Mouse (Mus musculus) hindbrain, embryonic 14.5 days (tissue): ENCODE measurements around the gene Gm42688. TPM values are rescaled to one million over a fixed set of nuclear protein-coding genes. Genes with fewer than 3 reads are reported as not detected.
"Not testable (repeated sequence)": the region's sequence is repeated elsewhere in the genome, so short reads cannot be mapped to it uniquely, and the experiment has no call there.

Source experiments
- ATAC-seq: fragments of 200-750 bp; cut with Nextera tagmentation; 2 replicates; pipeline ENCODE4 v1.8.0; 2017; ENCODE audit warnings: moderate number of reproducible peaks, mild to moderate bottlenecking, moderate TSS enrichment, moderate library complexity; ENCODE audit not compliant: low FRiP score
- DNase-seq: peaks from one replicate; pipeline ENCODE4 v3.0.0-alpha.2; 2015; ENCODE audit warnings: low spot score
- H3K27ac ChIP-seq: fragments of 300-500 bp; sonication (generic); 2 replicates; pipeline ENCODE4 v1.5.1; 2014; ENCODE audit warnings: mild to moderate bottlenecking, moderate library complexity
- H3K27me3 ChIP-seq: fragments of 300-500 bp; sonication (generic); 2 replicates; pipeline ENCODE4 v1.6.1; 2014; ENCODE audit warnings: mild to moderate bottlenecking, low read length, mixed read lengths; ENCODE audit not compliant: control insufficient read depth, insufficient read depth
- H3K36me3 ChIP-seq: fragments of 300-500 bp; sonication (generic); replicated peaks from 2 replicates; pipeline ENCODE4 v1.6.1; 2014; ENCODE audit not compliant: control insufficient read depth, insufficient read depth
- H3K4me1 ChIP-seq: fragments of 300-500 bp; sonication (generic); replicated peaks from 2 replicates; pipeline ENCODE4 v1.6.1; 2014; ENCODE audit warnings: antibody characterized with exemption, low read length, mixed read lengths; ENCODE audit not compliant: control insufficient read depth, insufficient read depth
- H3K4me2 ChIP-seq: fragments of 300-500 bp; sonication (generic); replicated peaks from 2 replicates; pipeline ENCODE4 v1.6.1; 2014; ENCODE audit warnings: mild to moderate bottlenecking, moderate library complexity
- H3K4me3 ChIP-seq: fragments of 300-500 bp; sonication (generic); replicated peaks from 2 replicates; pipeline ENCODE4 v1.5.1; 2014; ENCODE audit warnings: mild to moderate bottlenecking, low read length
- H3K9ac ChIP-seq: fragments of 300-500 bp; sonication (generic); 2 replicates; pipeline ENCODE4 v1.6.1; 2014
- H3K9me3 ChIP-seq: fragments of 300-500 bp; sonication (generic); 2 replicates; pipeline ENCODE4 v1.6.1; 2016; ENCODE audit warnings: low read length; ENCODE audit not compliant: control insufficient read depth
- WGBS: fragments of 180-500 bp; shearing (Covaris S2); extraction: QIAGEN DNeasy Blood & Tissue Kit; methylation state at CpG from one replicate; pipeline ENCODE4 v1.1.7; 2014; 5-methylcytosine and 5-hydroxymethylcytosine counted together
- microRNA counts: library from miRNA; unstranded; fragments of <30 nt; microRNA quantifications from one replicate; lab custom pipeline; 2016
- microRNA-seq: library from miRNA; unstranded; fragments of <30 nt; microRNA quantifications from one replicate; pipeline ENCODE4, GENCODE M21; 2016
- polyA plus RNA-seq: library from polyadenylated mRNA; unstranded; fragments of >200 nt; fragmentation: Nextera tagmentation; extraction: Ambion mirVana; gene quantifications from 2 replicates; pipeline ENCODE4 v1.2.1, GENCODE M21; 2014

Gm42688 gene
- polyA plus RNA-seq, 1 experiment from 2014 or later, result 4.9 TPM

GRCm38 (mm10) chr6:83156259-83156684 lies 54.9 kb downstream of the Gm42688 start, which contains the start of the genes Wdr54 and 1700003E16Rik:
TSS of gene Wdr54 (minus strand) at chr6:83156397.
TSS of gene 1700003E16Rik (plus strand) at chr6:83156404.
- H3K27ac ChIP-seq, result peak within 1 kb of the TSS; percentile 38; the same call in 1 of the 2 replicates
- H3K9ac ChIP-seq, result peak within 1 kb of the TSS; percentile 66
- WGBS, result under 1% methylated on average over 32 of the region's 32 CpGs
- DNase-seq (peak; percentile 84), ATAC-seq (peak; percentile 94)
- H3K9me3 ChIP-seq, result no peaks in the 10 kb centered on the region
- H3K4me1 ChIP-seq, result peaks cover 14% of the 10 kb centered on the region
- peak within 1 kb of the TSS; percentile 61 for H3K4me3 ChIP-seq
- H3K27me3 ChIP-seq, result peaks cover 15% of the 10 kb centered on the region
- H3K4me2 ChIP-seq, result peak within 1 kb of the TSS; percentile 86
- no peaks in the 10 kb centered on the region for H3K36me3 ChIP-seq

- not testable (repeated sequence) for H3K27ac ChIP-seq, H3K4me2 ChIP-seq, H3K36me3 ChIP-seq, H3K9ac ChIP-seq, H3K4me3 ChIP-seq, H3K9me3 ChIP-seq, ATAC-seq
- H3K4me1 ChIP-seq, result peaks cover 26% of the 10 kb centered on the region
- peak; percentile 68 for DNase-seq
- H3K27me3 ChIP-seq, result peaks cover 29% of the 10 kb centered on the region
- 26% methylated on average over 3 of the region's 3 CpGs for WGBS
Observed at GRCm38 (mm10) chr6:83159456-83159855, 58.0 kb downstream of the Gm42688 start.

MicroRNAs within 50 kb of the gene (microRNA counts, 519-probe panel; counts per million panel counts)
- not detected for microRNA mmu-miR-3470a+mmu-miR-3470b (lab: Ali Mortazavi, UCI)

Small RNAs within 50 kb of the gene (microRNA-seq; reads per million reads assigned to microRNA genes)
- gene Mir3470a, result not detected

Other genes with a start within 250 kb of the Gm42688 start
- gene Sema4f, start 161.8 kb upstream of the Gm42688 start, polyA plus RNA-seq, result 14.0 and 14.4 TPM in 2 replicates
- 0.16 TPM in 1 of 2 replicates, not detected in the other for gene M1ap, start 154.7 kb upstream of the Gm42688 start, polyA plus RNA-seq
- 1.2 and 2.2 TPM in 2 replicates for gene Dok1, start 68.1 kb upstream of the Gm42688 start, polyA plus RNA-seq
- 3.5 and 4.9 TPM in 2 replicates for gene Loxl3, start 67.4 kb upstream of the Gm42688 start, polyA plus RNA-seq
- gene Aup1, start 47.1 kb upstream of the Gm42688 start, polyA plus RNA-seq, result 109 and 111 TPM in 2 replicates
- gene Htra2, start 46.3 kb upstream of the Gm42688 start, polyA plus RNA-seq, result 40.4 and 42.9 TPM in 2 replicates
- gene Dqx1, start 43.8 kb upstream of the Gm42688 start, polyA plus RNA-seq, result 0.29 TPM in 2 replicates
- 0.22 TPM in 1 of 2 replicates, not detected in the other for gene Tlx2, start 31.3 kb upstream of the Gm42688 start, polyA plus RNA-seq
- gene Pcgf1, start 23.7 kb upstream of the Gm42688 start, polyA plus RNA-seq, result 36.3 and 36.7 TPM in 2 replicates
- gene Lbx2, start 15.2 kb upstream of the Gm42688 start, polyA plus RNA-seq, result not detected in 2 replicates
- gene Ccdc142, start within 50 bp of the Gm42688 start, polyA plus RNA-seq, result 3.5 and 4.2 TPM in 2 replicates
- gene Mrpl53, start 7.4 kb downstream of the Gm42688 start, polyA plus RNA-seq, result 110 and 129 TPM in 2 replicates
- gene Mogs, start 13.9 kb downstream of the Gm42688 start, polyA plus RNA-seq, result 23.9 and 24.0 TPM in 2 replicates
- gene Wbp1, start 19.9 kb downstream of the Gm42688 start, polyA plus RNA-seq, result 114 and 134 TPM in 2 replicates
- 15.4 and 15.8 TPM in 2 replicates for gene Ino80b, start 23.8 kb downstream of the Gm42688 start, polyA plus RNA-seq
- gene Rtkn, start 33.8 kb downstream of the Gm42688 start, polyA plus RNA-seq, result 8.9 and 9.8 TPM in 2 replicates
- gene Wdr54, start 54.8 kb downstream of the Gm42688 start, polyA plus RNA-seq, result 17.8 and 18.0 TPM in 2 replicates
- gene 1700003E16Rik, start 54.8 kb downstream of the Gm42688 start, polyA plus RNA-seq, result 7.1 and 7.5 TPM in 2 replicates
- gene Dctn1, start 64.3 kb downstream of the Gm42688 start, polyA plus RNA-seq, result 147 and 155 TPM in 2 replicates
- gene Slc4a5, start 118.2 kb downstream of the Gm42688 start, polyA plus RNA-seq, result 3.5 and 4.8 TPM in 2 replicates
- 30.4 and 35.7 TPM in 2 replicates for gene Mthfd2, start 224.3 kb downstream of the Gm42688 start, polyA plus RNA-seq
- gene Mob1a, start 224.4 kb downstream of the Gm42688 start, polyA plus RNA-seq, result 27.8 and 30.6 TPM in 2 replicates
- 60.3 and 61.5 TPM in 2 replicates for gene Bola3, start 247.5 kb downstream of the Gm42688 start, polyA plus RNA-seq